Mouse (Mus musculus): ENCODE measurements around the gene Olfm1. TPM values are rescaled to one million over a fixed set of nuclear protein-coding genes. Genes with fewer than 3 reads are reported as not detected.

The Olfm1 gene
- polyA plus RNA-seq (2012; ENCODE audit: low replicate concordance): 8.1 and 34.7 TPM in 2 replicates

DNA sequence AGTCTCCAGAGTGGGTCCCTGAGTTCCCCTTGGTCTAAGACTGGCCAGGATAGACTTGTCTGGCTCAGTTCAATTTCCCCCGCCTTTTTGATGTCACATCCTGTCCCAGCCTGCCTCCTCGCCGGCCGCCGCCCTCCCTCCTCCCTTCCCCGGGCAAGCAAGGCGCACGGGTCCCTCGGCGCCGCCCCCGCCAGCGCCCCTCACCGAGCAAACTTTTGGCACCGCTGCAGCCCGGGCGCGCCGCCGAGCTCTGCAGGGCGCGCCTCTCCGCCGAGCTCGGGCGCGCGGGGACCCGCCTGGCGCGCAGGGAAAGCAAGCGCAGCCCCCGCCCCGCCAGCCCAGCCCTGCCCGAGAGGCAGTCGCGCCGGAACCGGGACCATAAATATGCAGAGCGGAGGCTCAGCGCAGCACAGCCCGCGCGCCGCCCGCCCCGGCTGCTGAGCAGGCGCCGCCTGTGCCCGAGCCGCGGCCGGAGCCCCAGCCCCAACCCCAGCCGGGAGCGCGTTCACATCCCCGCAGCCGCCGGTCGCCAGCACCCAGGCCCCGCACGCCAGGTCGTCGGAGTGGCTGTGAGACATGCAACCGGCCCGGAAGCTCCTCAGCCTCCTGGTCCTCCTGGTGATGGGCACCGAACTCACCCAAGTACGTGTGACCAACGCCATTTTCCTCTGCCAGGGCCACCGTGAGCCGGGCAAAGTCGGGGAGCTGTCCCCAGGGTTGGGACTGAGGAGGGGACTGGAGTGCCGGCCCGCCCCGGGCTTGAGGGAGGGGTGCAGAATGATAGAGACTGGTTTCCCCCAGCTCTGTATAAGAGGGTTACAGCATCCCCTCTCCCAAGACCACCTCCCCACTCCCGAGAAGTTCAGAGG, at the start of gene Olfm1:
Olfm1 (plus strand) TSS at position 172 of the 869 bp plus-strand sequence.

Other genes starting within 250 kb of the Olfm1 start
- gene Fcnb, start 108.1 kb upstream of the Olfm1 start, polyA plus RNA-seq (2012; ENCODE audit: low replicate concordance): 0.74 and 1.1 TPM in 2 replicates

Measured in hematopoietic multipotent progenitor cell, adult 10-12 weeks (in vitro differentiated cells).